Mouse (Mus musculus) liver, adult 2 months (tissue): ENCODE measurements around the gene Rpl18.

Experiments
- CTCF ChIP-seq: fragments of 200-500 bp; IDR thresholded peaks from 2 replicates; pipeline ENCODE4 v1.5.1; 2011; ENCODE audit warnings: low read depth, low read length, control low read depth
- POLR2A ChIP-seq: fragments of 200-500 bp; IDR thresholded peaks from 2 replicates; pipeline ENCODE4 v1.6.1; 2011; ENCODE audit warnings: low read length, control low read depth; ENCODE audit not compliant: insufficient read depth; ENCODE audit errors: extremely low read depth

DNA sequence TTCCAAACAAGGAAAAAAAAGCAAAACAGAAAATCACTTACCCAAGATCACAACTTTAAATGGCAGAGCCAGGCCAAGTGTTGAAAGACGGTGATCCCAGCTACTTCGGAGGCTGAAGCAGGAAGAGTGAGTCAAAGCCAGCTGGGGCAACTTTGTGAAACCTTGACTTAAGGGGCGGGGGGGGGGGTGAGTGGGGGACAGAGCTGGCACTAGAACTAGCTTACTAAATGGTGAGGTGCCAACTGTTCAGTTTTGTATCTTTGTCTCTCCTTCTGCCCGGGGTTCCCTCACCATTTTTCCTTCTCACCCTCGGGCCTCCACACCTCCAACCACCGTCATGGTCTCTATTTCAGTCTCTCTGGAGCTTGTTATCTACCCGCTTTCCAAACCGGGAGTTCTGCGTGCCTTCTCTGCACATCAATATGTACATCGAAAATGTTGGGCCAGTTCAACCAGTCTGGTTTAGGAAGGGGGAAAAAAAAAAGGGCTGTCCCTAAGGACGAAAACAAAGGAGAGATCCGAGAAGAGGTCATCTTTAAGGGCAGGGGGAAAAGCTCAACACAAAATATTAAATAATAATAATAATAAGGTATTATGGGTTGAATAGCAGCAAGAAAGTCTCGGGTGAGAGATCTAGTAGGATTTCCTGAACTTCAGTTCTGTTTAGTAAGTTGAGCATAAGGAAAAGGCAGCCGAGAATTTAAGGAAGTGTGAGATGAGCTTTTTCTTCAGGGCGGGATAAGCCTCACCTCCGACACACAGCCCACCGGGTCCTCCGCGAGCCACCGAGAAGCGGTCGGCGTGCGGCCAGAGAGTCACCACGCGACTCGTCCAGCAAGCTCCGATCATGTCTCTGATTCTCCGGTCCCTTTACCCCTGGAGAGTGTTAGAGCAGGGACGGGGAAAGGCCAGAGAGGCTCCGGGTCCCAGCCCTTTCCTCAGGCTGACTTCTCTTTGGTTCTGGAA lies 2.0 kb downstream of the Rpl18 start:
- TF ChIP-seq POLR2A, result no peak
- TF ChIP-seq CTCF, result no peak
